Mouse (Mus musculus) liver, embryonic 16.5 days (tissue): Measurements from ENCODE around the gene Mical3. TPM values are rescaled to one million over a fixed set of nuclear protein-coding genes. Genes with fewer than 3 reads are reported as not detected.
A peak's percentile ranks its signal among the peaks of the same experiment; 100 is the strongest.

ENCODE experiments used
- ATAC-seq: fragments of 200-750 bp; cut with Nextera tagmentation; 2 replicates; pipeline ENCODE4 v1.8.0; 2017; ENCODE audit warnings: low read depth, mild to moderate bottlenecking, moderate number of reproducible peaks, moderate library complexity
- H3K27ac ChIP-seq: fragments of 300-500 bp; sonication (generic); 2 replicates; pipeline ENCODE4 v1.5.1; 2014; ENCODE audit warnings: mild to moderate bottlenecking, low read length
- H3K27me3 ChIP-seq: fragments of 300-500 bp; sonication (generic); 2 replicates; pipeline ENCODE4 v1.6.1; 2014; ENCODE audit warnings: low read depth, low read length, mixed read lengths; ENCODE audit not compliant: control insufficient read depth, insufficient read depth
- H3K36me3 ChIP-seq: fragments of 300-500 bp; sonication (generic); 2 replicates; pipeline ENCODE4 v1.6.1; 2014; ENCODE audit warnings: mild to moderate bottlenecking; ENCODE audit not compliant: control insufficient read depth, insufficient read depth
- H3K4me1 ChIP-seq: fragments of 300-500 bp; sonication (generic); 2 replicates; pipeline ENCODE4 v1.6.1; 2014; ENCODE audit warnings: low read depth, low read length, mixed read lengths; ENCODE audit not compliant: control insufficient read depth
- H3K4me2 ChIP-seq: fragments of 300-500 bp; sonication (generic); 2 replicates; pipeline ENCODE4 v1.6.1; 2014; ENCODE audit warnings: low read depth, low read length, mixed read lengths
- H3K4me3 ChIP-seq: fragments of 300-500 bp; sonication (generic); 2 replicates; pipeline ENCODE4 v1.5.1; 2014; ENCODE audit warnings: low read depth, mild to moderate bottlenecking, low read length
- H3K9ac ChIP-seq: fragments of 300-500 bp; sonication (generic); 2 replicates; pipeline ENCODE4 v1.6.1; 2014; ENCODE audit warnings: low read depth, low read length
- H3K9me3 ChIP-seq: fragments of 300-500 bp; sonication (generic); replicated peaks from 2 replicates; pipeline ENCODE4 v1.6.1; 2016; ENCODE audit warnings: low read length; ENCODE audit not compliant: control insufficient read depth
- WGBS: fragments of 180-500 bp; shearing (Covaris S2); extraction: QIAGEN DNeasy Blood & Tissue Kit; methylation state at CpG from one replicate; pipeline ENCODE4 v1.1.7; 2014; ENCODE audit not compliant: insufficient replicate concordance; 5-methylcytosine and 5-hydroxymethylcytosine counted together
- polyA plus RNA-seq: library from polyadenylated mRNA; unstranded; fragments of >200 nt; fragmentation: Nextera tagmentation; extraction: Ambion mirVana; gene quantifications from 2 replicates; pipeline ENCODE4 v1.2.1, GENCODE M21; 2015

Mical3 gene
- polyA plus RNA-seq, 1 experiment from 2014 or later, result 9.2 TPM

GRCm38 (mm10) chr6:121031370-121031769, 99.4 kb downstream of the Mical3 start:
- H3K27me3 ChIP-seq, result no peaks in the 10 kb centered on the region
- H3K27ac ChIP-seq, result no peak overlapping the region
- no peak for ATAC-seq
- no peak overlapping the region for H3K4me3 ChIP-seq
- H3K9me3 ChIP-seq, result no peaks in the 10 kb centered on the region
- no peaks in the 10 kb centered on the region for H3K4me1 ChIP-seq
- no peak overlapping the region for H3K4me2 ChIP-seq
- 81% methylated on average over 7 of the region's 7 CpGs for WGBS
- H3K36me3 ChIP-seq, result peaks cover 57% of the 10 kb centered on the region
- no peak overlapping the region for H3K9ac ChIP-seq

GRCm38 (mm10) chr6:121029897-121030589, 100.8 kb downstream of the Mical3 start:
- Histone ChIP-seq H3K36me3 (peaks cover 57% of the 10 kb centered on the region), H3K9ac (no peak overlapping the region), H3K27me3 (no peaks in the 10 kb centered on the region), H3K27ac (no peak overlapping the region), H3K9me3 (no peaks in the 10 kb centered on the region), H3K4me3 (no peak overlapping the region), H3K4me1 (no peaks in the 10 kb centered on the region), H3K4me2 (no peak overlapping the region)
- ATAC-seq, result no peak
- WGBS, result 89% methylated on average over 19 of the region's 19 CpGs

- H3K4me3 ChIP-seq, result no peak overlapping the region
- ATAC-seq, result no peak
- WGBS, result 88% methylated on average over 8 of the region's 8 CpGs
- no peak overlapping the region for H3K9ac ChIP-seq
- H3K27ac ChIP-seq, result no peak overlapping the region
- no peaks in the 10 kb centered on the region for H3K9me3 ChIP-seq
- H3K4me1 ChIP-seq, result no peaks in the 10 kb centered on the region
- peaks cover 55% of the 10 kb centered on the region for H3K36me3 ChIP-seq
- no peaks in the 10 kb centered on the region for H3K27me3 ChIP-seq
- H3K4me2 ChIP-seq, result no peak overlapping the region
These were observed 102.3 kb downstream of the Mical3 start for GRCm38 (mm10) chr6:121028514-121028913.

DNA sequence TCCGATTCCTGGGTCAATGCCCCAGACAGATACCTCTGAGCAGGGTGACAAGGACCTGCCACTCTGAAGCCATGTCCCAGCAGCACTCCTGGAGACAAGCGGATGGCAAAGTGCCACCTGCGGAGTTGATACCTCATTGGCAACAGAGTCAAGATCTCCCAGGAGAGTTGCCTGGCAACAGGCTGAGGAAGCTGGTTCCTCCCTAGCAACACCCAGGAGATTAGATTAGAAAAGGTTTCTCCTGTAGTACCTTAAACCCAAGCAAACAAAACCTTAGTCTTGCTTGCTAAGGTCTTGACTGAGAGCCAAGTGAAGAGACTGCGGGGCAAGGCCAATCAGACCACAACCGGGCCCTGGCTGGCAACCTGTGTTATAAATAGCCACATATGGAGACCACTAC, 103.5 kb downstream of the Mical3 start:
- Histone ChIP-seq H3K36me3 (peaks cover 50% of the 10 kb centered on the region), H3K27ac (no peak overlapping the region), H3K4me2 (no peak overlapping the region), H3K9ac (no peak overlapping the region), H3K4me3 (no peak overlapping the region), H3K27me3 (no peaks in the 10 kb centered on the region), H3K4me1 (no peaks in the 10 kb centered on the region), H3K9me3 (no peaks in the 10 kb centered on the region)
- 84% methylated on average over 5 of the region's 5 CpGs for WGBS
- ATAC-seq, result no peak

DNA sequence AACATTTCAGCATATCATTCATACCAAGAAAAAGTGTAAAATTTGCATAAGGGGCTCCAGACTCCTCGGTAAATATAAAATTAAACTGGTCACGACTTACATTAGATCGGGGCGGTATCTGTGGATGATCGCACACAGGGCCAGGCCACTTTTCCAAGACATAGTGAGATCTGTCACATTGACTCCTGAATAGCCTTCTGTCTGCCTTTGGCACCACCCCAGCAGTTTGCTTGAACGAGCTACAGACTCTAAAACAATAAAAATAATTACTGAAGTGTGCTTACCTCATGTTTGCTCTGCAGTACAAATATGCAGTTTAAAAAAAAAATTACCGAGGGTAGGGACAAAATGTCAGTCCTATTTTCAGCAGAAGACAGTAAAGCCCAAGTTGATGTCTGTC, 103.9 kb downstream of the Mical3 start:
- H3K36me3 ChIP-seq, result peaks cover 50% of the 10 kb centered on the region
- WGBS, result 89% methylated on average over 7 of the region's 7 CpGs

DNA sequence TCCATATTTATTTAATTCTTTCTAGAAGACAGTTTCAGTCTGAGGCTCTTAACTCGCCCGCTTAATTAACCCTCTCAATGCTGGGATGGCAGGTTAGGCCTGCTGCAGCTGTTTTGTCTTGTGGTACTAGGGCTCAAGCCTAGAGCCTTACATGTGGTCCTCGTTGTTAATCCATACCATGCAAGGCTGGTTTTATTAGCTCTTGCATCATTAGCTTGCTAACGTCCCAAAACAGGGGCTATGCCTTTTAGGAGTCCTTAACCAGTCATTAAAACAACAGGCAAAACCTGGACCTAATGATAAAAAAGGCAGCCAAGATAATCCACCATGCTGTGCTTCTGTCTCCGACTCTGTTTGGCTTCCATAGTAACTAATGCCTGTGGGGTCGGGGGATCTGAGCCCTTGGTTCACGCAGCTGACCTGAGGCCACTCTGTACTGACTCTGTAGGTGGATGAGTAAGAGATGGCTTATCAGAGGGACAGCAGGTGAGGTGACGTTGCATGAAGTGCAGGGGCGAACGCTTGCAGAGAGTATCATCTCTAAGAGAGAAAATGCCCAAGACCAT, 104.7 kb downstream of the Mical3 start:
- Histone ChIP-seq H3K27ac (no peak overlapping the region), H3K4me1 (no peaks in the 10 kb centered on the region), H3K4me2 (no peak overlapping the region), H3K4me3 (no peak overlapping the region), H3K9me3 (no peaks in the 10 kb centered on the region), H3K27me3 (no peaks in the 10 kb centered on the region), H3K36me3 (peaks cover 54% of the 10 kb centered on the region), H3K9ac (no peak overlapping the region)
- no peak for ATAC-seq
- 83% methylated on average over 10 of the region's 10 CpGs for WGBS

More for the DNA sequence above, 103.9 kb downstream of the Mical3 start:
- no peak overlapping the region for H3K27ac ChIP-seq
- ATAC-seq, result no peak
- H3K9me3 ChIP-seq, result no peaks in the 10 kb centered on the region
- H3K4me3 ChIP-seq, result no peak overlapping the region
- H3K4me2 ChIP-seq, result no peak overlapping the region
- H3K27me3 ChIP-seq, result no peaks in the 10 kb centered on the region
- H3K4me1 ChIP-seq, result no peaks in the 10 kb centered on the region
- no peak overlapping the region for H3K9ac ChIP-seq

DNA sequence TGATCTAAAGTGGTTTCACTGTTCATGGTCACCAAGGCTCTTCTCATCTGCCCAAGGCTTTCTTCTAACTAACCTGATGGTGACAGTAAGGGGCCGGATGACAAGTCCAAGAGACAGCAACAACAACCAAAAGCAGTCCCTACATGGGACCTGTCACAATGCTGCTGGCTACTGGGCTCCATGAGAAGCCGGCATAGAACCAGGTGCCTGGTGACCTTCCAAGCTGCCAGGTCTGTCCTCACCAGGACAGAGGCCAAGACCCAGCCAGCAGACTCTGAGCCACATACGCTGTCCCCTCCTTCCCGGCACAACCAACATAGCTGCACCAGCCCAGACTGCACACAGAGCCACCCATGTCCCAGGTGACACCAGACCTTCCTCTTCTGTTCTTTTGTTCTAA, 112.7 kb downstream of the Mical3 start:
- H3K4me1 ChIP-seq, result peaks cover 4% of the 10 kb centered on the region; the same call in 1 of the 2 replicates
- H3K4me3 ChIP-seq, result no peak overlapping the region
- H3K27ac ChIP-seq, result no peak overlapping the region
- no peaks in the 10 kb centered on the region for H3K27me3 ChIP-seq
- H3K36me3 ChIP-seq, result peaks cover 34% of the 10 kb centered on the region
- no peak overlapping the region for H3K4me2 ChIP-seq
- H3K9me3 ChIP-seq, result no peaks in the 10 kb centered on the region
- 94% methylated on average over 4 of the region's 4 CpGs for WGBS
- ATAC-seq, result no peak
- H3K9ac ChIP-seq, result no peak overlapping the region

GRCm38 (mm10) chr6:121017436-121018031, 113.3 kb downstream of the Mical3 start:
- Histone ChIP-seq H3K27ac (no peak overlapping the region), H3K27me3 (no peaks in the 10 kb centered on the region), H3K4me3 (no peak overlapping the region), H3K36me3 (peaks cover 30% of the 10 kb centered on the region), H3K4me1 (peaks cover 4% of the 10 kb centered on the region; the same call in 1 of the 2 replicates), H3K9me3 (no peaks in the 10 kb centered on the region), H3K4me2 (no peak overlapping the region), H3K9ac (no peak overlapping the region)
- peak; percentile 14; the same call in 1 of the 2 replicates for ATAC-seq
- WGBS, result 64% methylated on average over 12 of the region's 12 CpGs

DNA sequence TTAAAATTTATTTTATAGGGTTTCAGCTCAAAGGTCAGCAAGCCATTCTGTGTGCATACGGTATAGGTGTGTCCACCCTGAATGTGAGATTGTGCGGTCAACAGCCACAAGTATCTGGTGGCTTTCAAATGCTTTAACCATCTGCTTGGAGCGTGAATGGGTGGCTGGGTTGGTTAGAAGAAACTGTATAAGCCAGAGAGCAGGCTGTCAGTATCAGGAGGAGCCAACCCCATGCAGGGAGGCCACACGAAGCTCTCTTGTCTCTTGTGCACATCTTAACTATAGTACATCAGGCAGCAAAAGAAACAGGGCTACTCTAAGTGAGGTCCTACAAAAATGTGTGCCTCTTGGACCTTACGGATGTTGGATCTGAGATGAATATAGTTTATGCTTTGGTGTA, 114.7 kb downstream of the Mical3 start:
- H3K27me3 ChIP-seq, result no peaks in the 10 kb centered on the region
- no peak overlapping the region for H3K4me2 ChIP-seq
- peaks cover 4% of the 10 kb centered on the region; the same call in 1 of the 2 replicates for H3K4me1 ChIP-seq
- H3K4me3 ChIP-seq, result no peak overlapping the region
- no peak for ATAC-seq
- 87% methylated on average over 5 of the region's 5 CpGs for WGBS
- no peaks in the 10 kb centered on the region for H3K9me3 ChIP-seq
- H3K9ac ChIP-seq, result no peak overlapping the region
- H3K36me3 ChIP-seq, result peaks cover 16% of the 10 kb centered on the region
- no peak overlapping the region for H3K27ac ChIP-seq
